Comparison of ENCODE assay signal across 21 mouse cellular contexts in genomic region chr1:165848417-165848816, GRCm38 (mm10). TPM values are rescaled to one million over a fixed set of nuclear protein-coding genes. Genes with fewer than 3 reads are reported as not detected.
DNase-seq lines count a peak whose midpoint lies in the region; ATAC-seq and TF ChIP-seq lines count a peak whose summit lies in the region.
"Had no signal": no experiment of that assay in that cellular context is flagged by ENCODE, and none has a peak within 500 bp of the region (broad histone marks: within the 10 kb centered on the region; RNA-seq: fewer than 3 reads in every experiment).

No protein-coding gene starts in this region.

- intact Hi-C loops in heart, adult 2 months (cut with DNase I): loop anchor here (10.0 kb wide), 1 partner anchor 184 kb away; no protein-coding TSS in a partner anchor

- TF ChIP-seq EP300 in heart, adult 2 months (IDR thresholded peaks at IDR 0.05; ENCODE audit: insufficient read depth, low read depth, low read length): no peak

- no peaks in the 10 kb centered on the region for H3K79me2 ChIP-seq in heart, adult 2 months (replicated peaks; ENCODE audit: control insufficient read depth, insufficient read depth, low read length)

- H3K27me3 ChIP-seq in heart, adult 2 months (ENCODE audit: control insufficient read depth, insufficient read depth, low read length): no peaks in the 10 kb centered on the region
- H3K27me3 ChIP-seq in megakaryocyte, embryonic 14.5 days (replicated peaks): peaks cover 89% of the 10 kb centered on the region
- no peaks in the 10 kb centered on the region for H3K27me3 ChIP-seq in small intestine, adult 2 months (ENCODE audit: control insufficient read depth, insufficient read depth, low read length)

- no peak for TF ChIP-seq CTCF in heart, adult 2 months (IDR thresholded peaks at IDR 0.05)
- TF ChIP-seq CTCF in small intestine, adult 2 months (IDR thresholded peaks at IDR 0.05; ENCODE audit: extremely low read depth, insufficient read length, insufficient replicate concordance, low read depth, low read length): no peak

- H3K9me3 ChIP-seq in megakaryocyte, embryonic 14.5 days: no peaks in the 10 kb centered on the region
- H3K9me3 ChIP-seq: embryonic facial prominence, embryonic 12.5 days; forebrain, embryonic 13.5 days; limb, embryonic 10.5 days; liver, embryonic 15.5 days; midbrain, embryonic 13.5 days had no signal

- peak overlapping the region; percentile 65; the same call in 1 of the 2 replicates for H3K27ac ChIP-seq in heart, adult 2 months
- H3K27ac ChIP-seq in small intestine, adult 2 months (ENCODE audit: insufficient read depth, low read depth, low read length): peak overlapping the region; percentile 52; the same call in 1 of the 2 replicates
- H3K27ac ChIP-seq: embryonic facial prominence, embryonic 12.5 days; forebrain, embryonic 13.5 days; hindbrain, postnatal 0 days; layer of hippocampus, adult 2 months; liver, embryonic 15.5 days; midbrain, embryonic 13.5 days had no signal

- TF ChIP-seq POLR2A in heart, adult 2 months (IDR thresholded peaks at IDR 0.05; ENCODE audit: insufficient read depth, low read depth, low read length): no peak
- no peak for TF ChIP-seq POLR2A in small intestine, adult 2 months (IDR thresholded peaks at IDR 0.05; ENCODE audit: low read depth, low read length)

- DNase-seq in heart, adult 2 months: peak in 1 of 2 experiments; percentile 10
- DNase-seq in heart, adult 9 months (ENCODE audit: low spot score in 2 of 2): no peak
- DNase-seq in T-cell, adult 2 months (ENCODE audit: low spot score): peak; percentile 48
- DNase-seq in adrenal gland, adult 18-20 months (ENCODE audit: low spot score in 2 of 2): no peak
- DNase-seq: adrenal gland, adult 2 months; cerebellum, adult 11-12 months; cerebellum, postnatal 14 days; kidney, postnatal 25 days; liver had no signal

- peak overlapping the region; percentile 4; the same call in 1 of the 2 replicates for H3K9ac ChIP-seq in heart, adult 2 months (ENCODE audit: low read depth, low read length)
- H3K9ac ChIP-seq: embryonic facial prominence, embryonic 12.5 days; forebrain, embryonic 13.5 days; liver, embryonic 15.5 days; midbrain, embryonic 13.5 days had no signal

- no peak overlapping the region for H3K4me3 ChIP-seq in heart, adult 2 months
- H3K4me3 ChIP-seq in megakaryocyte, embryonic 14.5 days (replicated peaks): peak overlapping the region; percentile 50
- no peak overlapping the region for H3K4me3 ChIP-seq in small intestine, adult 2 months (ENCODE audit: low read depth, low read length)
- H3K4me3 ChIP-seq: embryonic facial prominence, embryonic 12.5 days; forebrain, embryonic 13.5 days; layer of hippocampus, adult 2 months; limb, embryonic 10.5 days; liver, embryonic 15.5 days; midbrain, embryonic 13.5 days had no signal

- no peak for ATAC-seq in megakaryocyte, adult 5-6 weeks (ENCODE audit: poor library complexity, severe bottlenecking)
- ATAC-seq: forebrain, embryonic 13.5 days; hindbrain, postnatal 0 days; intestine, postnatal 0 days; midbrain, embryonic 13.5 days had no signal

- no peaks in the 10 kb centered on the region for H3K36me3 ChIP-seq in heart, adult 2 months (ENCODE audit: control insufficient read depth, insufficient read depth, low read length)
- H3K36me3 ChIP-seq in megakaryocyte, embryonic 14.5 days (replicated peaks; ENCODE audit: low read length): no peaks in the 10 kb centered on the region
- no peaks in the 10 kb centered on the region for H3K36me3 ChIP-seq in small intestine, adult 2 months (ENCODE audit: control insufficient read depth, insufficient read depth, low read length)
- H3K36me3 ChIP-seq: embryonic facial prominence, embryonic 12.5 days; limb, embryonic 10.5 days; liver, embryonic 15.5 days; midbrain, embryonic 13.5 days had no signal

- 90% methylated on average over 8 of the region's 8 CpGs for WGBS in heart, adult 2 months
- 87% methylated on average over 8 of the region's 8 CpGs for WGBS in small intestine, adult 2 months

- peaks cover 11% of the 10 kb centered on the region for H3K4me1 ChIP-seq in heart, adult 2 months (ENCODE audit: control insufficient read depth, insufficient read depth, low read length)
- H3K4me1 ChIP-seq in megakaryocyte, embryonic 14.5 days: peaks cover 39% of the 10 kb centered on the region
- H3K4me1 ChIP-seq in small intestine, adult 2 months (ENCODE audit: control insufficient read depth, insufficient read depth, insufficient read length, low read length): peaks cover 24% of the 10 kb centered on the region

RNA-seq across cellular contexts. Expression of gene Cd247, which starts 59.9 kb away (rescaled TPM):
- under 1 TPM; 0.52 to 0.76 TPM for total RNA-seq in heart, adult 2 months (2021)
- polyA plus RNA-seq in heart, adult 2 months (2012; rRNA removed): 2.4 and 3.0 TPM in 2 replicates
- not detected in 2 replicates for polyA plus RNA-seq in megakaryocyte, embryonic 14.5 days (2012; ENCODE audit: insufficient read depth, low replicate concordance)
- total RNA-seq in megakaryocyte, adult 5-6 weeks (2015): 1.1 and 2.8 TPM in 2 replicates
- 2.1 and 3.7 TPM in 2 replicates for total RNA-seq in megakaryocyte, adult 5-6 weeks (2017)
- 2.2 and 4.8 TPM in 2 replicates for polyA plus RNA-seq in small intestine, adult 2 months (2012; rRNA removed)
- under 1 TPM; 0.20 to 0.74 TPM for total RNA-seq in adrenal gland, adult 18-20 months (2021)
- total RNA-seq: hindbrain, postnatal 0 days; layer of hippocampus, adult 2 months; layer of hippocampus, postnatal 25 days had no signal
